Mouse (Mus musculus): ENCODE measurements around the gene Sae1. TPM values are rescaled to one million over a fixed set of nuclear protein-coding genes. Genes with fewer than 3 reads are reported as not detected.
"Not testable (repeated sequence)": the region's sequence is repeated elsewhere in the genome, so short reads cannot be mapped to it uniquely, and the experiment has no call there.

Gene Sae1
- polyA plus RNA-seq, 1 experiment from 2014 or later: 222 TPM

DNA sequence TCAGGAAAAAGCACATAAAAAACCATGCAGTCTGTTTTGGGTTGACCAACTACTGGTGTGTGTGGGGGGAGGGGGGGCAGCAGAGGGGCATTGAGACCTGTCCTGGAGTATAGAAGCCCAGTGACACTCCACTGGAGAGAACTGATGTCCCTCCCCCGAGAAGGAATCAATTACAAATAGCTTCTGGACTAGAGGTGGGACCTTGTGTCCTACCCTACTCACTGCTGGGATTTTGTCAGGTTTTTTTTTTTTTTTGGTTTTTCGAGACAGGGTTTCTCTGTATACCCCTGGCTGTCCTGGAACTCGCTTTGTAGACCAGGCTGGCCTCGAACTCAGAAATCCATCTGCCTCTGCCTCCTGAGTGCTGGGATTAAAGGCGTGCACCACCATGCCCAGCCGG is 80.5 kb downstream of the Sae1 start:
- not testable (repeated sequence) for H3K4me2 ChIP-seq; H3K27me3 ChIP-seq (ENCODE audit: control insufficient read depth, insufficient read depth, low read length); H3K4me3 ChIP-seq (ENCODE audit: low read depth, low read length); H3K36me3 ChIP-seq (ENCODE audit: control insufficient read depth, insufficient read depth, low read length); H3K27ac ChIP-seq (ENCODE audit: low read depth, low read length); H3K9me3 ChIP-seq (replicated peaks; ENCODE audit: control insufficient read depth, low read length); ATAC-seq (replicated peaks; ENCODE audit: insufficient number of reproducible peaks, low FRiP score, low TSS enrichment); H3K9ac ChIP-seq (ENCODE audit: low read depth, low read length)
- H3K4me1 ChIP-seq (ENCODE audit: control insufficient read depth, insufficient read depth, low read length): peaks cover 17% of the 10 kb centered on the region
- WGBS (ENCODE audit: insufficient replicate concordance): 78% methylated on average over 6 of the region's 6 CpGs

DNA sequence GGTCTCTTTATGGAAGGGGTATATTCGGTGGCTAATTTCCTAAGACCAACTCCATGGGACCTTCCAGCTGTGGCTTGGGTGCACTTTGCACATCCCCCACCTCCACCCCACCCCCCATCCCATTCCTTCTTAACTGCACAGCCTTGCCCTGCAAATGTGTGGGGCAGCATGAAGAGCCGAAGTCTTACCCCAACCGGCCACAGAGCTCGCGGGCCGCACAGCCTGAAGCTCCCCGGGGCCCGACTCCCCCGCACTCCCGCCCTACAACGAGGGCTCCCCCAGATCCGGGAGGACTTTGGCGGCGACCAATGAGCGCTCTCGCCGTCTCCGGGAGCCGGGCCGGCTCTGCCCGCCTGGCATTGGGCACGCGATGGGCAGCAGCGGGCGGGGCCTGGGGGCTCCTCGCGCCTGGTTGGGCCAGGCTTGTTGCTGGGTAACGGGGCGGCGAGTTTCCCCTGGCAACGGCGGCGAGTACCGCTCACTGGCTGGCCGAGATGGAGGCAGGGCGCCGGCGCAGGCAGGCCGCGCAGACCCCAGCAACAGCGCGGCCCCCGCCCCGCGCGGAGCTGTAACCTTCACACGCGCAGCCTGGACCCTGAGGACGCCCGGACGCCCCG is 88.1 kb downstream of the Sae1 start:
- Histone ChIP-seq H3K36me3 (ENCODE audit: control insufficient read depth, insufficient read depth, low read length) (no peaks in the 10 kb centered on the region), H3K4me1 (ENCODE audit: control insufficient read depth, insufficient read depth, low read length) (peaks cover 14% of the 10 kb centered on the region), H3K4me3 (ENCODE audit: low read depth, low read length) (peak overlapping the region; percentile 40), H3K27me3 (ENCODE audit: control insufficient read depth, insufficient read depth, low read length) (no peaks in the 10 kb centered on the region), H3K4me2 (peak overlapping the region; percentile 72), H3K9ac (ENCODE audit: low read depth, low read length) (0 out of 2 replicates have a peak overlapping the region, but pooled peaks have one; percentile 46), H3K27ac (ENCODE audit: low read depth, low read length) (no peak overlapping the region), H3K9me3 (replicated peaks; ENCODE audit: control insufficient read depth, low read length) (no peaks in the 10 kb centered on the region)
- peak; percentile 11; the same call in 1 of the 2 replicates for ATAC-seq (replicated peaks; ENCODE audit: insufficient number of reproducible peaks, low FRiP score, low TSS enrichment)
- whole genome bisulfite sequencing (ENCODE audit: insufficient replicate concordance): 1% methylated on average over 52 of the region's 52 CpGs

DNA sequence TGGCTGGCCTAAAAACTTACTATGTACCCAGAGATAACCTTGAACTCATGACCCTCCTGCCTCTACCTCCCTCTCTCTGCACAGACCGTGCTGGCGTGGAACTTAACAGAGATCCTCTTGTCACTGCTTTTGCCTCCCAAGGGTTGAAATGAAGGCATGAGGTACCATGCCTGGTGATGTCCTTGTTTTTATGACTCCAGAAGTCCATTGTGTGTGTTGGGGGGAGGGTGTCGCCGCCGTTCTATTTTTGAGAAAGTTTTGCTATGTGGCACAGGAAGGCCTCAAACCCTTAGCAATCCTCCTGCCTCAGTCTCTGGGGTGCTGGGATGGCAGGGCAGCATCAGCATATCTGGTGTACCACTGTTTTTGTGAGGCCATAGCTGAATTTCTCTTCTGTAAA is 88.7 kb downstream of the Sae1 start:
- Histone ChIP-seq H3K27ac (ENCODE audit: low read depth, low read length) (no peak overlapping the region), H3K4me3 (ENCODE audit: low read depth, low read length) (no peak overlapping the region), H3K9me3 (replicated peaks; ENCODE audit: control insufficient read depth, low read length) (no peaks in the 10 kb centered on the region), H3K27me3 (ENCODE audit: control insufficient read depth, insufficient read depth, low read length) (no peaks in the 10 kb centered on the region), H3K36me3 (ENCODE audit: control insufficient read depth, insufficient read depth, low read length) (no peaks in the 10 kb centered on the region), H3K4me1 (ENCODE audit: control insufficient read depth, insufficient read depth, low read length) (peaks cover 14% of the 10 kb centered on the region), H3K9ac (ENCODE audit: low read depth, low read length) (no peak overlapping the region), H3K4me2 (peak overlapping the region; percentile 72)
- WGBS (ENCODE audit: insufficient replicate concordance): 78% methylated on average over 5 of the region's 5 CpGs
- no peak for ATAC-seq (replicated peaks; ENCODE audit: insufficient number of reproducible peaks, low FRiP score, low TSS enrichment)

DNA sequence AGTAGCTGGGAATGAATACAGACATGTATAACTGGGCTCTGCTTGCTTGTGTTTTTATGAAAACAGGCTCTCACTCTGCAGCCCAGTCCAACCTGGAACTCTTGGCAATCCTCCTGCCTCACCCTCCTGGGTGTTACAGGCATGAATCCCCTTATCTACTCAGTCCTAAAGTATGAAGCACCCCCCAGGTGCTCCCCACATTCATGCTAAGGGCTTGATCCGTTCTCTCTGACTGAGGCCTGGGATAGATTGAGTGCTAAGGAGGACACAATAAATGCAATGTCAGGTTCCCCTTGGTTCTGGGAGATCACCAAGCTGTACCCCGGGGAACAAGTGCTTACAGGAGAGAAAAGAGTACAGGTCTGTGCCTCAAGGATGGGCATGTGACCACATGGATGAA is 90.0 kb downstream of the Sae1 start:
- peak overlapping the region; percentile 43; the same call in 1 of the 2 replicates for H3K9ac ChIP-seq (ENCODE audit: low read depth, low read length)
- WGBS (ENCODE audit: insufficient replicate concordance): 58% methylated on average over 2 of the region's 2 CpGs
- H3K9me3 ChIP-seq (replicated peaks; ENCODE audit: control insufficient read depth, low read length): no peaks in the 10 kb centered on the region
- no peaks in the 10 kb centered on the region for H3K36me3 ChIP-seq (ENCODE audit: control insufficient read depth, insufficient read depth, low read length)
- peak overlapping the region; percentile 93 for H3K4me2 ChIP-seq
- H3K4me3 ChIP-seq (ENCODE audit: low read depth, low read length): no peak overlapping the region
- no peak overlapping the region for H3K27ac ChIP-seq (ENCODE audit: low read depth, low read length)
- H3K27me3 ChIP-seq (ENCODE audit: control insufficient read depth, insufficient read depth, low read length): no peaks in the 10 kb centered on the region
- peaks cover 14% of the 10 kb centered on the region for H3K4me1 ChIP-seq (ENCODE audit: control insufficient read depth, insufficient read depth, low read length)
- ATAC-seq (replicated peaks; ENCODE audit: insufficient number of reproducible peaks, low FRiP score, low TSS enrichment): no peak

DNA sequence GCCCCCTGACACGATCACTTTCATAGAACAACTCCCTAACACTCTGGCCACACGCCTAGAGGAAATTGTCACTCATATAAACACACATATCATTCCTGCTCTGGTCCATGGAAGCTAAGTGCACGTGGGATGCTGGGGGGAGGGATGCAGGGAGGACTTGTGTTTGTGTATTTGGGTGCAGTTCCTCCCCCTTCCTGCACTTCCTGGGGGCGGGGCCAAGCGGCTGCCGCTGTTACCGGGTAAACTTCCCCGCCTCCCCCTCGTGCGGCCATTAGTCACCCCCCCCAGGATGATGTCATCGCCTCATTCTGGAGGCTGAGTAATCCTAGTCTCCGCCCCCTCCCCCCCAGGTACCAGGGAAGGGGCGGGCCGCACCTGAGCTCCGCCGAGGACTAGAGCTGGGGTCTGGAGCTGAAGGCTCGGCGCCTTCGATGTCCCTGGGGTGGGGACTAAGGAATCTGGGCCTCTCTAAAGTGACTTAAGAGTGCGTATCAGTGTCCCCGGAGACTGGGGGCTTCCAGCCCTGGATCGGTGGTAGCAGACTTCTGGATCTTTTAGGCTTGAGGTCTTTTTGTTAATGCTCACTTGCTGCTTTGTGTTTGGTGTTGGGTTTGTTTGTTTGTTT is 90.7 kb downstream of the Sae1 start:
- Histone ChIP-seq H3K36me3 (ENCODE audit: control insufficient read depth, insufficient read depth, low read length) (no peaks in the 10 kb centered on the region), H3K9me3 (replicated peaks; ENCODE audit: control insufficient read depth, low read length) (no peaks in the 10 kb centered on the region), H3K4me3 (ENCODE audit: low read depth, low read length) (peak overlapping the region; percentile 43), H3K4me1 (ENCODE audit: control insufficient read depth, insufficient read depth, low read length) (peaks cover 14% of the 10 kb centered on the region), H3K4me2 (peak overlapping the region; percentile 93), H3K9ac (ENCODE audit: low read depth, low read length) (peak overlapping the region; percentile 69), H3K27me3 (ENCODE audit: control insufficient read depth, insufficient read depth, low read length) (no peaks in the 10 kb centered on the region), H3K27ac (ENCODE audit: low read depth, low read length) (peak overlapping the region; percentile 93)
- peak; percentile 58 for ATAC-seq (replicated peaks; ENCODE audit: insufficient number of reproducible peaks, low FRiP score, low TSS enrichment)
- WGBS (ENCODE audit: insufficient replicate concordance): under 1% methylated on average over 22 of the region's 22 CpGs

DNA sequence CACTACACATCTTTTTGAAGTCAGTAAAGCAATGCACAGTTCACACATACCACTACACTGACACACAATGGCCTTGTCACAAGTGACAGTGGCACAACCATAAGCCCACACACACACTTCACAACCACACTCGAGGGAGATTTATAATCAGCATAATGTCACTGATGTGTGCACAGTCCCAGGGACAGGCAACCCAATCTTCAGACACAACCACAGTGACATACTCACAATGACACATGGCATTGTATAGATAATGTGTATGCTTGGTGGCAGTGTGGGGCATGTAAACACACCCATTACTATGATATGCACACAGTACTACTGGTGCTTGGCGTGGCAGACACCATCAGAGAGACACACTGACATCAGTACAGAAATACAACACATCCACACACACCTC is 91.5 kb downstream of the Sae1 start:
- ATAC-seq (replicated peaks; ENCODE audit: insufficient number of reproducible peaks, low FRiP score, low TSS enrichment): peak; percentile 13; the same call in 1 of the 2 replicates
- Histone ChIP-seq H3K4me3 (ENCODE audit: low read depth, low read length) (0 out of 2 replicates have a peak overlapping the region, but pooled peaks have one; percentile 43), H3K36me3 (ENCODE audit: control insufficient read depth, insufficient read depth, low read length) (no peaks in the 10 kb centered on the region), H3K9ac (ENCODE audit: low read depth, low read length) (no peak overlapping the region), H3K4me2 (peak overlapping the region; percentile 93), H3K9me3 (replicated peaks; ENCODE audit: control insufficient read depth, low read length) (no peaks in the 10 kb centered on the region), H3K4me1 (ENCODE audit: control insufficient read depth, insufficient read depth, low read length) (peaks cover 14% of the 10 kb centered on the region), H3K27ac (ENCODE audit: low read depth, low read length) (peak overlapping the region; percentile 93), H3K27me3 (ENCODE audit: control insufficient read depth, insufficient read depth, low read length) (no peaks in the 10 kb centered on the region)
- 28% methylated on average over 2 of the region's 2 CpGs for WGBS (ENCODE audit: insufficient replicate concordance)

DNA sequence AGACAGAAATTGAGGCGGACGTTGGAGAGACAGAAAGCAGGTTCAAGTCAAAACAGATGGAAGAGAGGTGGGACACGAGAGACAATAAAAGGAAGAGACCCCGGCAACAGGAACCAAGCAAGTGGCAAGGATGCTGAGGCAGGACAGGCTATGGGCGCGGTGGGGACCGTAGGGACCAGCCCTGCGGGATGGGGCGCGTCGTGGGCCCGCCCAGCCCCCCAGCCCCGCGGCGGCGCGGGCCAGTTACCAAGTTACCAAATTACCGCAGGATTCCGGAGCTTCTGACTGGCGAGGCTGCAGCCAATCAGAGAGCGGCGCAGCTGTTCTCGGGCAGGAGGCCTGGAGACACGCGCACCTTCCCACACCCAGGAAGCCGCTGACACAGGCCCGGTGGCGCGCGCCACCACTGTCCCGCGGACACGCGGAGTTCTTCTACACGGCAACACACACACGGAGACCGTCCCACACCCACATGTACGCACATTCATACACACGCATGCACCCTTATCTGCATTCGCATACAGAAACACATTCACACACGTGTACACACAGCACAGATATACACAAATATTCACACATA is 92.2 kb downstream of the Sae1 start:
- Histone ChIP-seq H3K9me3 (replicated peaks; ENCODE audit: control insufficient read depth, low read length) (no peaks in the 10 kb centered on the region), H3K4me2 (peak overlapping the region; percentile 93), H3K27me3 (ENCODE audit: control insufficient read depth, insufficient read depth, low read length) (no peaks in the 10 kb centered on the region), H3K9ac (ENCODE audit: low read depth, low read length) (peak overlapping the region; percentile 69), H3K4me1 (ENCODE audit: control insufficient read depth, insufficient read depth, low read length) (peaks cover 14% of the 10 kb centered on the region), H3K27ac (ENCODE audit: low read depth, low read length) (peak overlapping the region; percentile 93), H3K4me3 (ENCODE audit: low read depth, low read length) (peak overlapping the region; percentile 43), H3K36me3 (ENCODE audit: control insufficient read depth, insufficient read depth, low read length) (no peaks in the 10 kb centered on the region)
- ATAC-seq (replicated peaks; ENCODE audit: insufficient number of reproducible peaks, low FRiP score, low TSS enrichment): peak; percentile 65
- 1% methylated on average over 41 of the region's 41 CpGs for WGBS (ENCODE audit: insufficient replicate concordance)

DNA sequence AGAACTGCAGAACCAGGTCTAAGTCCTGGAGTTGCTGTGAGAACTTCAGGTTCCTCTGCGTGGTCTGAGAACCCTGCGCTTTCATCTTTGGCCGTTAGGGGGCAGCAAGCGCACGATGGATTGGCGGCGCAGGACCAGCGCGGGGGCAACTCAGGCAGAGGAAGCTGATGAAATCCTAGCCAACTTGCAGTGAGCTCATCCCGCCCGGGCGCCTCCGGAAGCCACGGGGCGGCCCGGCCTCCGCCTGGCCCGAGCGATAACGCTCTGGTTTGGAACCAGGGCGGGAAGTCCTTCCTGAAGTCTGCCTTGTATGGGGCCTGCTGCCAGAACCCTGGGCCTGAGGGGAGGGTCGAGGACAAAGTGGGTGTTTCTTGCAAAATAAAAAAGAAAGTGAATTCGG is 92.8 kb downstream of the Sae1 start:
- Histone ChIP-seq H3K9ac (ENCODE audit: low read depth, low read length) (peak overlapping the region; percentile 69), H3K4me1 (ENCODE audit: control insufficient read depth, insufficient read depth, low read length) (peaks cover 10% of the 10 kb centered on the region), H3K4me2 (peak overlapping the region; percentile 93), H3K9me3 (replicated peaks; ENCODE audit: control insufficient read depth, low read length) (no peaks in the 10 kb centered on the region), H3K4me3 (ENCODE audit: low read depth, low read length) (peak overlapping the region; percentile 43), H3K36me3 (ENCODE audit: control insufficient read depth, insufficient read depth, low read length) (no peaks in the 10 kb centered on the region), H3K27me3 (ENCODE audit: control insufficient read depth, insufficient read depth, low read length) (no peaks in the 10 kb centered on the region), H3K27ac (ENCODE audit: low read depth, low read length) (peak overlapping the region; percentile 93)
- WGBS (ENCODE audit: insufficient replicate concordance): 0% methylated on average over 23 of the region's 23 CpGs
- peak; percentile 85 for ATAC-seq (replicated peaks; ENCODE audit: insufficient number of reproducible peaks, low FRiP score, low TSS enrichment)
